ENCODE assay signal across 8 mouse cellular contexts in the genomic region with DNA sequence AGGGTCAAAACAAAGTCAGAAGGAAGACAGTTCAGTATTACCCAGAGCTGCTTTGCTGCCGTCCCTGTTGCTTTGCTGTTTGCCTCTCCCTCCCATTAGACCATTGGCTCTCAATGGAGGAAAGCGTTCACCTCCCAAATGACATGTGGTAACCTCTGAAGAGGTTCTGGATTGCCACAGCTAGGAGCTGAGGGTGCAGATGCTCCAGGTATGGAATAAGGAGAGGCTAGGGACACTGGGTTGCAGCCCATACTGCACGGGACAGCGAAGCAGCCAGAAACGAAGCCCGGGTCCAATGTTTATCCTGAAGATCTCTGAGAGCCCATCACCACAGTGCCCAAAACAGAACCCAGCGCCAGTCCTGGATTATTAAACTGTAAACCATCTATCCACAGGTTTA. TPM values are rescaled to one million over a fixed set of nuclear protein-coding genes. Genes with fewer than 3 reads are reported as not detected.
DNase-seq lines count a peak whose midpoint lies in the region; ATAC-seq and TF ChIP-seq lines count a peak whose summit lies in the region.

No protein-coding gene starts in this region.

- H3K27me3 ChIP-seq in heart, embryonic 11.5 days (ENCODE audit: control insufficient read depth, insufficient read depth, low read length) = no peaks in the 10 kb centered on the region
- H3K27me3 ChIP-seq in heart, postnatal 0 days (ENCODE audit: control insufficient read depth, insufficient read depth, low read length) = no peaks in the 10 kb centered on the region

- no peak for TF ChIP-seq POLR2A in bone marrow, adult 2 months (IDR thresholded peaks at IDR 0.05; ENCODE audit: borderline replicate concordance, control insufficient read depth, low read depth, low read length)

- peaks cover 61% of the 10 kb centered on the region for H3K4me1 ChIP-seq in heart, embryonic 11.5 days (ENCODE audit: control insufficient read depth, insufficient read depth, low read length)
- peaks cover 25% of the 10 kb centered on the region for H3K4me1 ChIP-seq in bone marrow, adult 2 months (ENCODE audit: control insufficient read depth, insufficient read depth, low read length)
- peaks cover 47% of the 10 kb centered on the region for H3K4me1 ChIP-seq in heart, postnatal 0 days (ENCODE audit: control insufficient read depth, insufficient read depth)

- ATAC-seq in heart, embryonic 11.5 days (replicated peaks; ENCODE audit: insufficient number of reproducible peaks, low FRiP score, low TSS enrichment) = no peak
- no peak for ATAC-seq in heart, postnatal 0 days (ENCODE audit: insufficient read depth, low read depth)

- peak overlapping the region; percentile 43 for H3K4me2 ChIP-seq in heart, embryonic 11.5 days
- no peak overlapping the region for H3K4me2 ChIP-seq in heart, postnatal 0 days (ENCODE audit: low read depth, low read length)

- peak overlapping the region; percentile 100 for H3K27ac ChIP-seq in heart, embryonic 11.5 days (ENCODE audit: low read depth, low read length)
- peak overlapping the region; percentile 87 for H3K27ac ChIP-seq in bone marrow, adult 2 months (ENCODE audit: control insufficient read depth, insufficient read depth, low read depth, low read length, poor library complexity)
- H3K27ac ChIP-seq in heart, postnatal 0 days (ENCODE audit: low read depth) = peak overlapping the region; percentile 100; the same call in 1 of the 2 replicates
- peak overlapping the region; percentile 74 for H3K27ac ChIP-seq in macrophage

- WGBS in heart, embryonic 11.5 days (ENCODE audit: insufficient replicate concordance) = 60% methylated on average over 7 of the region's 7 CpGs
- WGBS in bone marrow, adult 2 months = 69% methylated on average over 7 of the region's 7 CpGs
- 77% methylated on average over 7 of the region's 7 CpGs for WGBS in heart, postnatal 0 days
- 74% methylated on average over 7 of the region's 7 CpGs for WGBS in macrophage (ENCODE audit: missing documents)

- no peak for TF ChIP-seq CTCF in bone marrow, adult 2 months (IDR thresholded peaks at IDR 0.05; ENCODE audit: control insufficient read depth, insufficient read depth, low read length)
- TF ChIP-seq CTCF in heart, postnatal 0 days (IDR thresholded peaks at IDR 0.05; ENCODE audit: low read depth) = no peak

- DNase-seq in heart, postnatal 10 days = no peak
- no peak for DNase-seq in heart, postnatal 0 days (ENCODE audit: low spot score)
- DNase-seq in gastrocnemius, postnatal 25 days = no peak
- DNase-seq in embryo, embryonic 10 days (ENCODE audit: low spot score) = no peak
- no peak for DNase-seq in right cerebral cortex, postnatal 25 days

- no peaks in the 10 kb centered on the region for H3K9me3 ChIP-seq in heart, embryonic 11.5 days (replicated peaks; ENCODE audit: control insufficient read depth, low read length)
- H3K9me3 ChIP-seq in heart, postnatal 0 days (replicated peaks; ENCODE audit: control insufficient read depth, low read length) = no peaks in the 10 kb centered on the region

- no peak for TF ChIP-seq EP300 in heart, postnatal 0 days (IDR thresholded peaks at IDR 0.05; ENCODE audit: low read depth)

- no peaks in the 10 kb centered on the region for H3K36me3 ChIP-seq in heart, embryonic 11.5 days (ENCODE audit: control insufficient read depth, insufficient read depth, low read length)
- H3K36me3 ChIP-seq in heart, postnatal 0 days (replicated peaks; ENCODE audit: control insufficient read depth, insufficient read depth, low read length) = no peaks in the 10 kb centered on the region
- no peaks in the 10 kb centered on the region for H3K36me3 ChIP-seq in macrophage (ENCODE audit: inconsistent target)

- H3K9ac ChIP-seq in heart, embryonic 11.5 days (ENCODE audit: low read depth, low read length) = peak overlapping the region; percentile 88
- no peak overlapping the region for H3K9ac ChIP-seq in heart, postnatal 0 days (replicated peaks; ENCODE audit: low read depth, low read length)

- no peak overlapping the region for H3K4me3 ChIP-seq in heart, embryonic 11.5 days (ENCODE audit: low read depth, low read length)
- no peak overlapping the region for H3K4me3 ChIP-seq in bone marrow, adult 2 months (replicated peaks; ENCODE audit: control insufficient read depth, low read depth, low read length)
- no peak overlapping the region for H3K4me3 ChIP-seq in heart, postnatal 0 days (ENCODE audit: low read depth, low read length)
- no peak overlapping the region for H3K4me3 ChIP-seq in macrophage (ENCODE audit: inconsistent target)

- H3K79me2 ChIP-seq in macrophage (ENCODE audit: inconsistent target) = peaks cover under 1% of the 10 kb centered on the region; the same call in 1 of the 2 replicates

- intact Hi-C loops in heart, postnatal 10 days (cut with DNase I) = no loop called here

RNA-seq across cellular contexts. Expression of gene Zmynd8, which starts 9.6 kb away (rescaled TPM):
- polyA plus RNA-seq in heart, embryonic 11.5 days (2014; fragmentation: Nextera tagmentation; extraction: Ambion mirVana) = 39.6 and 47.6 TPM in 2 replicates
- 10 to 100 TPM; 48.7 to 55.5 TPM for total RNA-seq in heart, postnatal 10 days (2021)
- 34.1 and 75.2 TPM in 2 replicates for polyA plus RNA-seq in bone marrow, adult 2 months (2011; ENCODE audit: insufficient read depth, insufficient read length, low replicate concordance, missing spikeins)
- total RNA-seq in heart, postnatal 0 days (2014; rRNA removed; ENCODE audit: low replicate concordance) = 19.2 and 48.1 TPM in 2 replicates
- polyA plus RNA-seq in heart, postnatal 0 days (2015; fragmentation: Nextera tagmentation; extraction: Ambion mirVana) = 35.3 and 35.4 TPM in 2 replicates
- 100 to 1,000 TPM; 113 to 715 (median 441) TPM for total RNA-seq in macrophage (2018; cell fraction: chromatin; rRNA removed)
- total RNA-seq in macrophage (2018; cell fraction: cytosol; rRNA removed) = 100 to 1,000 TPM in 8 of 26 experiments, 10 to 100 TPM in 18; 32.1 to 112 (median 96.4) TPM
- total RNA-seq in macrophage (2018; cell fraction: nucleus; rRNA removed) = 100 to 1,000 TPM in 22 of 26 experiments, 10 to 100 TPM in 4; 57.9 to 347 (median 193) TPM
- polyA plus RNA-seq in macrophage (2018) = 52.3 to 95.5 TPM (median 75.2 TPM) in 3 replicates
- 10 to 100 TPM; 17.1 to 18.4 TPM for total RNA-seq in gastrocnemius, postnatal 25 days (2021)
